Mouse (Mus musculus): Measurements from ENCODE around the gene Uvrag. TPM values are rescaled to one million over a fixed set of nuclear protein-coding genes. Genes with fewer than 3 reads are reported as not detected.
"Not testable (repeated sequence)": the region's sequence is repeated elsewhere in the genome, so short reads cannot be mapped to it uniquely, and the experiment has no call there.

Gene Uvrag
- polyA plus RNA-seq, 1 experiment: 16.8 TPM

DNA sequence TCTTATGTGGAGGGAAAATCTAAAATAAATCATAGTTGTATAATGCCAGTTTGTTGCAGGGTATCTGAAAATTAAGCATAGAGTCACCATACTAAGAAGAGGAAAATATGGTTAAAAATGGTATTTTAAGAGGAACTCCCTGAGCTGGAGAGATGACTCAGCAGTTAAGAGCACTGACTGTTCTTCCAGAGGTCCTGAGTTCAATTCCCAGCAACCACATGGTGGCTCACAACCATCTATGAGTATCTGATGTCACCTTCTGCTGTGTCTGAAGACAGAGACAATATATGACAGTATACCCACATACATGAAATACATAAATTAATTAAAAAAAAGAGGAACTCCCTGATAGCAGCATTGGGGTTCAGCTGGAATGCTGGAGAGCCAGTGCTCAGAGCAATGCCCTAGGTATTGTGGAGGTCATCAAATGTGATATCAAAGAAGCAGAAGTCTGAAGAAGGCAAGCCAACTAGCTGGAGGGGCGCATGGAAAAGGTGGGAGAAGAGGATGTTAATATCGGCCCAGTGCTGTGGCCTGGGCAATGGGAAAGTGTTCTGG, 149.7 kb downstream of the Uvrag start:
- no peak for DNase-seq (ENCODE audit: extremely low spot score in 1 of 2, low spot score in 1 of 2)

DNA sequence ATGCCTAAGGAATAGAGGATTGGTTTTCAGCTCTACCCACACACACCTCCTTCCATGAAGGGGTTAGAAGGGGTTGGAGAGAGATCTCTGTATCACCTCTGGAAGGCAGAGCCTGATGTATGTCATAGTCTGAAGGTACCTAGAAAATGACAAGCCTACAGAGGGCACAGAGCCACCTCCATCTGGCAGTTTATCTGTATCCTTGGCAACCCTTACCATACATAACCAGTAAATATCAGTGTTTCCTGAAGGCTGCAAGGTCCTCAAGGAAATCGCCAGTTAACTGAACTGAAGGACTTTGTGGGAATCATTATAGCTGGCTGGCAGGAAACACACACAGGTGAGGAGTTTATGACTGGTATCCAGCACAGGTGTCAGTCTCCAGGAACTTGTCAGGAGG, 150.4 kb downstream of the Uvrag start:
- DNase-seq (ENCODE audit: extremely low spot score in 1 of 2, low spot score in 1 of 2): no peak

- DNase-seq (ENCODE audit: extremely low spot score in 1 of 2, low spot score in 1 of 2): no peak
Observed at GRCm38 (mm10) chr7:98986962-98987441, 153.9 kb downstream of the Uvrag start.

GRCm38 (mm10) chr7:98985935-98986334, 155.0 kb downstream of the Uvrag start:
- DNase-seq (ENCODE audit: extremely low spot score in 1 of 2, low spot score in 1 of 2): no peak

DNA sequence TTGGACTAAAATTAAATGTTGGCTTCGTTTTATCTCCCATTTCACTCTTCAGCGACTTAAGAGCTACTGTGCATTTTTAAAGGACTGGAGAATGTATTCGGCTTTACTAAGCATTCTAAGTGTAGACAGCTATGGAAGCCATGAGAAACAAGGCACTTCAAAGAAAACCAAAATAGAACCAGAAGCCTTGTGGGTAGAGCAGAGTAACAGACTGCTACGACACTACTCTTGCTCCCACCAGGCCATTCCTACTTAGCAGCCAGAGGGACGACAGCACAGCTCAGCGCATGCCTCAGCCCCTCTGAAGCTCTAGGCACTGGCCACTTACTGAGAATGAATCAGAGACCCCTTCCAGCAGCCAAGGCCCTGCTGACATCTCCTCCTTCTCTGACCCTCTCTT, 155.5 kb downstream of the Uvrag start:
- no peak for DNase-seq (ENCODE audit: extremely low spot score in 1 of 2, low spot score in 1 of 2)

- DNase-seq (ENCODE audit: extremely low spot score in 1 of 2, low spot score in 1 of 2): no peak
Observed at GRCm38 (mm10) chr7:98984319-98984718, 156.6 kb downstream of the Uvrag start.

DNA sequence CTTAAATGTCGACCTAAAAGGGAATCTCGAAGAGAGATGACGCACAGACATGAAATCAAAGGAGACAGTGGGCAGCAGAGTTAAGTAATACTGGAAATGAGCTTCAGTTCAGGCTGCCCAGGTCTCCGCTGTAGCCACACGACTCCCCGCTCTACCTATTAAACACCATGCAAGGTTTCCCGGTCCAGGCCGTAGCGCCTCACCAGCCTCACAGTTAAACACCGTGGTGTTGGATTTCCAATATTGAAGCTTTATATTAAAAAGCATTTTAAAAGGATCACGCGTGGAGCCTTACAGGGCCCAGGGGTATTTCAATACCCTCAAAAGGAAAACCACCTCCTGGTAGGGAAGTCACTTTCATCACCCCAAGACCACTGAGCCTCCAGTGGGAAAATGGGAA, 157.9 kb downstream of the Uvrag start:
- no peak for DNase-seq (ENCODE audit: extremely low spot score in 1 of 2, low spot score in 1 of 2)

DNA sequence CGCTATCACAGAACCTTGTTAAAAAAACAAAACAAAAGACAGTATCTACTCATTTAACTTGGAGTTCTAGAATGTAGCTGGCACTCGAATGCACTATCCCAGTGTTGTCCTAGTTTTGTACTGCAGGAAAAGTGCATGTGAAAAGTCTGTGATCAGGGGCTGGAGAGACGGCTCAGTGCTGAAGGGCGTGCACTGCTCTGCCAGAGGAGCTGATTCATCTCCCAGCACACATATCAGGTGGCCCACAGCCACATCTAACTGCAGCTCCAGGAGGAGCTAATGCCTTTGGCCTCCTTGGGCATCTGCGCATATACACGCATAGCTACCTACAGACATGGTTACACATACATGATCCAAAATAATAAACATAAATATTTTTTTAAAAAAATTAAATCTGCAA, 159.5 kb downstream of the Uvrag start:
- DNase-seq (ENCODE audit: extremely low spot score in 1 of 2, low spot score in 1 of 2): no peak

DNA sequence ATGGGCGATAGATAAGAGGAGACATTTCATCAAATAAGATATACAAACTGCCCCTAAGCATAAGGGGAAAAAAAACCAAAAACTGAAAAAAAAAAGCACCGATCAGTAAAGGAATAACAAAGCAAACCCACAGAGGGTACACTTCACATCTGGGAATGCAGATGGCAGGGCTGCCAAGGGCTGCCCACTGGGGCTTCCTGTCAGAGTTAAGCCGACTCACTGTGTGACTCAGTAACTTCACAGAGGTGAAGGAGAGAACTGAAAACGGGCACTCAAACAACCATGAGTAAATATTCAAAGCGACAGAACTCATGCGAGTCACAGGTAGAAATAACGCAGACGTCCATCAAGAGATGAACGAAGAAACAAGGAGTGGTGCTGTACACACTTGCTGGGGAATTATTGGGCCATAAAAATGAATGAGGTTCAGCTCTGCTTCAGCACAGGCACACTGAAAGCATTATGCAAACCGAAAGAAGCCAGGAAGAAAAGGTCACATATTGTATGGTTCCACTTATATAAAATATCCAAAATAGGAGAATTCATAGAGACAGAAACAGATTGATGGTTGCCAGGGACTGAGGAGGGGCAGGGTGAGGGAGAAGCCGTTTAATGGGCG, 164.0 kb downstream of the Uvrag start:
- DNase-seq (ENCODE audit: extremely low spot score in 1 of 2, low spot score in 1 of 2): no peak

- no peak for DNase-seq (ENCODE audit: extremely low spot score in 1 of 2, low spot score in 1 of 2)
Observed at GRCm38 (mm10) chr7:98974590-98974989, 166.4 kb downstream of the Uvrag start.

DNA sequence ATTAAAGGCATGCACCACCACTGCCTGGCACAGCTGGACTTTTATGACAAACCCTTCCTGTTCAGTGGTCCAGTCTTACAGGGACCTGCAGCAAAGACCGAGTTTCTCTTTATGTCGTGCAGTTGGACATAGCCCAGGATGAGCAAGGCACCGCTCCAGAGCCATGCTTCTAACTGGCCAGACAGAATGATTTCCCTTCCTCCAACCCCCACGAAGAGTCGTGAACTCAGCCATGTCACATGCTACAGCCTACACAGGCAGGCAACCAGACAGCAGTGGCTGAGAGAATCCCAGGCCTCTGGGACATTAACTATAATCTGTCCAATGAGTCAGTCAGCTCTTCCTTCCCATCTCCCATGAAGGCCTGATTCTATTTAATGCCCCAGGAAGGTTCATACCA, 170.2 kb downstream of the Uvrag start:
- no peak for DNase-seq (ENCODE audit: extremely low spot score in 1 of 2, low spot score in 1 of 2)

- no peak for DNase-seq (ENCODE audit: extremely low spot score in 1 of 2, low spot score in 1 of 2)
Observed at GRCm38 (mm10) chr7:98968741-98969395, 172.1 kb downstream of the Uvrag start.

- peak in 1 of 2 experiments; percentile 61 for DNase-seq (ENCODE audit: extremely low spot score in 1 of 2, low spot score in 1 of 2)
Observed at GRCm38 (mm10) chr7:98968082-98968674, 172.8 kb downstream of the Uvrag start.

DNA sequence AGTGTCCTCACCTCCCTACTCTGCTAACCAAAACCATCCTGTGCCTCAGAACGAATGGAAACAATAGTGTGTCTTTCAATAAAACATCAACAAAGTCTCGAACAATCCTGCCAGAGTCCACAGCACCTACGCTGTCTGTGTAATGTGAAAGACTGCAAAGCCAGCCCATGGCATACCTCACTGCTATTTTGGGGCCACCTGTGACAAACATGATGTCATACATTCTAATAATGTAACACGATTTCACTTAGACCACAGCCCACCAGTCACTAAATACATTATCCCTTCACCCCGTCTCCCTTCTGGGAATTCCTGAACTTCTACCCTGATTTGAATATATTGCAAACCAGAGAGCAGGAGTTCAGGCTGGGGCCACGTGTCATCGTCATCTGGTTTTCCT, 173.3 kb downstream of the Uvrag start:
- no peak for DNase-seq (ENCODE audit: extremely low spot score in 1 of 2, low spot score in 1 of 2)

- not testable (repeated sequence) for DNase-seq (ENCODE audit: extremely low spot score in 1 of 2, low spot score in 1 of 2)
Observed at GRCm38 (mm10) chr7:98963581-98963980, 177.4 kb downstream of the Uvrag start.

- DNase-seq (ENCODE audit: extremely low spot score in 1 of 2, low spot score in 1 of 2): peak in 1 of 2 experiments; percentile 82
Observed at GRCm38 (mm10) chr7:98962547-98963311, 178.2 kb downstream of the Uvrag start.

GRCm38 (mm10) chr7:98962074-98962473, 178.9 kb downstream of the Uvrag start:
- no peak for DNase-seq (ENCODE audit: extremely low spot score in 1 of 2, low spot score in 1 of 2)

DNA sequence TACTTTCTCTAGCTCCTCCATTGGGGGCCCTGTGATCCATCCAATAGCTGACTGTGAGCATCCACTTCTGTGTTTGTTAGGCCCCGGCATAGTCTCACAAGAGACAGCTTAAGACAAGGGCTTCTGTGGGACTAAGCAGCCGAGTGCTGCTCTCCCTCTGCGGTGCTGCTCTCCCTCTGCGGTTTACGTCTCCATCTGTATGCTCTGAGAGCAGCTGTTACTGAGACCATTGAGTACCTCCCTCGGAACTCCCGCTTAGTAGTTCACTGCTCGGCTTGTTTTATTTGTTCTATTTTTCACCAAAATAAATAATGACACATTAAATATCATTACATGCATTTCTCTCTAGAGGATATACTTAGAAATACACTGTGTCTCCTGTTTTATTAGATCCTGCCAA, 180.7 kb downstream of the Uvrag start:
- DNase-seq (ENCODE audit: extremely low spot score in 1 of 2, low spot score in 1 of 2): no peak

- DNase-seq (ENCODE audit: extremely low spot score in 1 of 2, low spot score in 1 of 2): no peak
Observed at GRCm38 (mm10) chr7:98959246-98959645, 181.7 kb downstream of the Uvrag start.

- DNase-seq (ENCODE audit: extremely low spot score in 1 of 2, low spot score in 1 of 2): no peak
Observed at GRCm38 (mm10) chr7:98958172-98958571, 182.8 kb downstream of the Uvrag start.

Data from frontal cortex, adult 2 months (tissue).